Mouse (Mus musculus) T-helper 2 cell (primary cell): ENCODE measurements at regions not wholly inside any gene's neighbourhood (a gene's known extent, or its start where the extent isn't known, plus 50 kb on each side); places are given as distances from the start of the nearest gene placed in this dataset.

Source experiments
- in situ Hi-C: fragments of 300-600 bp; cut with MboI, MseI; formaldehyde crosslinking; loops from one replicate; pipeline ENCODE4 v1.15.1; 2025; ENCODE audit warnings: high pct_unique_total_duplicates

DNA sequence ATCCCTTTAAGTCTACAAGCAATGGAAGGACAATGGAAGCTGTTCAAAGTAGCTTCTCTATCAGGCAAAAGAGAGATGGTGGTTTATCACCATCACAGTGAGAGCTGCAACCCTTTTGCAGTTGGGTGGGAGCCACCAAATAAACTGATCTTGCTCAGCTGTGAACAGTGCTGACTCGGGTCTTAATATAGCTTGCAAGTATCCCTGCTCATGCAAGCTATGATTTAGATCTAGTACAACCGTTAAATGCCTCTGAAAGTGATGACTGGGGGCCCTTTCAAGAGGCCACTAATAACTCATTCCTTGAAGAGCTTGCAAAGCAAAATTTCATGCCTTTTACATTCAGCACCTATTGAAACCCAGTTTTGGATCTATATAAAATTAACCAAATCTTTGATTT lies 1154.5 kb upstream of the Lrrtm3 start:
- in situ Hi-C loops: no loop called here

- in situ Hi-C loops: no loop called here
Measured at GRCm38 (mm10) chr10:65224130-65224529, 1134.1 kb upstream of the Lrrtm3 start.

- in situ Hi-C loops: no loop called here
Measured at GRCm38 (mm10) chr10:65221181-65221580, 1131.1 kb upstream of the Lrrtm3 start.

DNA sequence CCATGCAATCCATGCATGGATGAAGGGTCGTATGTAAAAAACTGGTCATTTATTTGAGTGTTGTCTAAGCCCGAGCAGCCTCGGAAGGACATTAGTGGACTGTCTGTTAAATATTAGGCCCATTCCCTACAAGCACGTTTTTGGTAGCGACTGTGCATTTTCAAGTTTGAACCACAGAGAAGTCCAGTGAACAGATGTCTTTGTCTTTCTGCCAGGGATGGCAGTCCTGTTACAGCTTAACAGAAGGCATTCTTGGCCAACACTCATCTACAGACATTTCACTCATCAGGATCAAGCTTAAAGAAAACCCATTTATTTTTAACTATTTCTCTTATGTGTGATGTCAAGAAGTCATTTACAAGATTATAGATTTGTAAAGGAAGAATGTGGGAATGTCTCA lies 1129.2 kb upstream of the Lrrtm3 start:
- in situ Hi-C loops: no loop called here

DNA sequence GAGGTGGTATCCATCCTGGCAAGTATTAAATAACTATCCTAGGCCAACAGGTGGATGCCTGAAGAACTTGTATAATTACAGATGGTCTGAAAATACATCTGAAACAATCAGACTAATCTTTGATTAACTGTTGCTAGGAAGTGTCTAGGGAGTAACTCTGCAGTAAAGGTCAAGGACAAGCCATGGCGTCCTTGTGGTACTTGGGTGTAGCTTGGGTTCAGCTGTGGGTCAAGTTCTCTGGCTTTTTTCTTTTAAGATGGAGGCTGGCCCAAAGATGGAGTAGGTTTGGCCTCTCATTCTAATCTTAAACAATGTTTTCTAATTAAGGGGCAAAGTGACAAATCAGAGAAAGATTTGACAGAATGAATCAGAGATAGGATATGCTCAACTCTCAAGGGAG lies 1126.1 kb upstream of the Lrrtm3 start:
- in situ Hi-C loops: no loop called here

GRCm38 (mm10) chr10:65215206-65215605 lies 1125.1 kb upstream of the Lrrtm3 start:
- in situ Hi-C loops: no loop called here

- in situ Hi-C loops: no loop called here
Measured at GRCm38 (mm10) chr10:65183659-65184058, 1093.6 kb upstream of the Lrrtm3 start.

GRCm38 (mm10) chr10:65182597-65182996 lies 1092.5 kb upstream of the Lrrtm3 start:
- in situ Hi-C loops: no loop called here

- in situ Hi-C loops: no loop called here
Measured at GRCm38 (mm10) chr10:65179101-65179500, 1089.0 kb upstream of the Lrrtm3 start.

- in situ Hi-C loops: no loop called here
Measured at GRCm38 (mm10) chr10:65154131-65154530, 1064.1 kb upstream of the Lrrtm3 start.

DNA sequence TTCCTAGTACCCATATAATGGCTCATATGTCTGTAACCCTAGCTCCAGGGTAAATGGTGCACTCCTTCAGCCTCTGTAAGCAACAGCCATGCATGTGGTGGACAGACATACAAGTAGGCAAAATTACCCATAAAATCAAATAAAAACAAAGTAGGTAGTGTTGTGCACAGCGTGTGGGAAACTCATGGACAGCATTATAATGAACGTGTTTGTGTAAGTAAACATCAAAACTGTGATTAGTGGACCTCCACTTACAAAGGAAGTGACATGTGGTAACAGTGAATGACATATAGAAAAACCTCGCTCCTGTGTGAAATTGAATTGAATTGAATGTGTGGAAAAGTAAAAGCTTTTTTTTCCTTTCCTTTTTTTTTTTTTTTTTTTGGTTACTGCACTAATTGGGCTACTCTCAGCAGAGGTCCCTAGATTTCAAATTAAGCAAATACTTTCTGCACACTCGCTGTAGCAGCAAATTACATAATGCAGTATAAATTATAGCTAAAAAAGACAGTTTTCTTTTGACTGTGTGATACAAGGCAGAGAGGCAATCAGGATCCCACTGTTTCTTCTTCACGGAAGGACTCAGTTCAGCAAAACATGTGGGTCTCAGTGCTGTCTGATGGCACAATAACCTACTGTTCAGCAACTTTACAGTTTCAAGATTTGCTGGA lies 1035.0 kb upstream of the Lrrtm3 start:
- in situ Hi-C loops: loop anchor here (10.0 kb wide), 1 partner anchor 720 kb away; no protein-coding TSS in a partner anchor

- in situ Hi-C loops: loop anchor here (10.0 kb wide), 1 partner anchor 167 kb away; no protein-coding TSS in a partner anchor
Measured at GRCm38 (mm10) chr10:65118212-65118611, 1028.1 kb upstream of the Lrrtm3 start.

DNA sequence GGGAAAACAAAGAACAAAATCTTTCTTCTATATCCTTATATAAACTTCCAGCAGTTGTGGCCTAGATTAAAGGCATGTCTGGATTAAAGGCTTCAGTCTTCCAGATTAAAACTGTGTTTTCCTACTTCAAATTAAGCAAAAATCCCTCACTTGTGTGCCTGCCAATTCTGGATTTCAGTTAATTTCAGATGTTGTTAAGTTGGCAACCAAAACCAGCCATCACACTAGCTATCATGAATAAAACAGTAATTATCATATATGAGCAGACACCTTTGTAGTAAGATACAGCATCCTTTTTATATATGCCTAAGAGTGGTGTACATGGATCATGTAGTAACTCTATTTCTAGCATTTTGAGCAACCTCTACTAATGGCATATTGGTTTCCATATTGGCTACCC lies 1024.5 kb upstream of the Lrrtm3 start:
- in situ Hi-C loops: loop anchor here (10.0 kb wide), 1 partner anchor 170 kb away; no protein-coding TSS in a partner anchor

DNA sequence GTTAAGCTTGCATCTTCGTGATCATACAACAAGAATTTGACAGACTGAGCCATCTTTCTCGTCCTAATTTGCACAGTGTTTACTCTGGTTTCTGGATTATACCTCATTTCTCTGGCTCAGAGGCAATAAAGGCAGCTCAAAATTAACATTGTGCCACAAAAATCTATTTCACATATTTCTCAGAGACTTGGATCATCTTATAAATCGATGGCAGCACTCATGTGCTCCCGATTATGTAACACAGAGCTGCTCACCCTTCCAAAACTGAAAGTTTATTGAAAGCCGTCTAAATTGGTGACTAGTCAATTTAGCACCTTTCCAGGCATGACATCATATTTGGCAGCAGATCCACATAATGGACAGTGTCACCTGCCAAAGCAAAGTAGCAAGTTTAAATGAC lies 1020.7 kb upstream of the Lrrtm3 start:
- in situ Hi-C loops: loop anchor here (10.0 kb wide), 1 partner anchor 174 kb away; no protein-coding TSS in a partner anchor

DNA sequence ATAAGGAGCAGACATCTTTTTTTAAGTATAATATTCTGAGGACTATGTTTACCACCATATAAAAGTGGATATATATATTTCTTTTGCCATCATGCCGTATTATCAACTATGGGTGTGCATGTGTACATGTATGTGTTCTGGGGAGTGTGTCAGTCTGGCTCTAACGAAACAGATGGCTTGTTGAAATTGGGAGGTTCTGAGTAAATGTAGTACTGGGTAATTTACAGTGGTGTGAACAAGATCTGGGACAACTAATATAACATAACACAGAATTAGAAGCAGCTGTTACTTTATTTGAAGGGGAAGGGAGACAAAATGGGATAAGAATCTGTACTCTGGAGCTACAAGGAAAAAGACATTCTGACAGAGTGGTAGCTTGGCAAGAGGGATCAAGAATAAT lies 1017.3 kb upstream of the Lrrtm3 start:
- in situ Hi-C loops: no loop called here

DNA sequence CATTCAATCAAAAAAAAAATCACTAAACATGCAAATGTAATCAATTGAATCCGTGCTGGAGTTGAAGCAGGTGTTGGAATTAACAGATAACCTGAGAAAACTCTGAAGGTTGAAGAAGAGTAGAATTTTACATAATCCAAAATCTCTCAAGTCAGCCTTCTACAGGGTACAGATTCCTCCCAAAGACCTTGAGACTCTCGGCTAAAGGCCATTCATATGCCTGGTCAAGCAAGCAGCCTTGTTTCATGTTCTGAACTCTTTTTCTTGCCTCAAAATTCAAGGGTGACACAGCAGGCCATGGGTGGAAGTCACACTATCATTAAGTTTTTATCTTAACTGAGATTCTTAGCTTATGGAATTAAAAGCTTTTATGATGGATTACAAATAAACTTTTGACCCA lies 994.4 kb upstream of the Lrrtm3 start:
- in situ Hi-C loops: no loop called here

DNA sequence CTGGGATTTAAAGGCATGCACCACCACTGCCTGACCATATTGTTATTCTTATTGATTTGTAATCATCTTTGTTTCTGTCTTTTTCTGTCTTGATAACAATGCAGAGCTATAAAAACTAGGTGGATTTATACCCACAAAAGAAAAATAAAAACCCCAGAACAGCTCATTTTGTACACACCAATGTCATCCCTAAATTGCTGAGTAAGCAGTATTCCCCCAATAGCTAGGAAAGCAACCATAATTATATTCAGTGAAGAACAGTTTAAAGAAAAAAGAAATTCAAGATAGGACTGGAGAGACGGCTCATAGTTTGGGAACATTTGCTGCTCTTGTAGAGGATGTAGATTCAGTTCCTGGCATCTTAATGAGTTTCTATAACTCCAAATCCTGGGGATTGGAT lies 991.6 kb upstream of the Lrrtm3 start:
- in situ Hi-C loops: no loop called here

DNA sequence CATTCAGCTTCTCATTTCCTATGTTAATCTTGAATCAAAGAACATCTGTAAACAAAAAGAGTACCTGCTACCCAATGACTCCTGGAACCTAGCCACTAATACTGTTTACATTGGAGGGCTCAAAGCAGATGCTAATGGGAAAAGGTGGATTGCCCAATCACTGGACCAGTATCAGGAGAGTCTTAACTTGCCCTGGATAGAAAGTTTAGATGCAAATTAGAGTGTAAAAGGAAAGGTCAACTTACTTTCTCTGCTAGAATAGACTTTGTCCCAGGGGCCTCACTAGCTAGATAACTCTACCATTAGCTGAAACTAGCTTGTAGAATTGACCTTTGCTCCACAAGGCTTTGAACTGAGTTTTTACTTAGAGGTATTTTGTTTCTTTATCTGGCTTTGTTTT lies 968.0 kb upstream of the Lrrtm3 start:
- in situ Hi-C loops: no loop called here
